Mouse (Mus musculus): ENCODE data around the gene Ntpcr. TPM values are rescaled to one million over a fixed set of nuclear protein-coding genes. Genes with fewer than 3 reads are reported as not detected.

The Ntpcr gene
- polyA plus RNA-seq, 1 experiment: 11.5 TPM

DNA sequence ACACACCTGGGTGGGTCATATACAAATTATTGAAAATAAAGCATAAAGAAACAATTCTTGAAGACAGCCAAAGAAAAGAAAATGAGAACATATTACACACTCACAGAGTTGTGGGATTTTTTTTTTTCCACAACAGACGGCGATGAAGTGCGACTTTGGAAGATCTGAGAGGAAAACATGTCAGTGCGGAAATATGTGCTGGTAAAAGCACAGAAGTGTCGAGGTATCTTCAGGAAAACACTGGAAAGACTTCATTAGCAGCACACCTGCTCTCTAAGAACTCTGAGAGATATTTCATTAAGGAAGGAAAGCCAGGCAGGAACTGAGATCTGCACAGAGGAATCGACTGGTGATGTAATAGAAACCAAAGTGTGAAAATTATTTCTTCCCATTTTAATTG lies 33.8 kb upstream of the Ntpcr start:
- 68% methylated on average over 6 of the region's 6 CpGs for WGBS
- H3K4me3 ChIP-seq (replicated peaks; ENCODE audit: control insufficient read depth, low read depth, low read length): no peak overlapping the region
- no peak overlapping the region for H3K27ac ChIP-seq (ENCODE audit: control insufficient read depth, insufficient read depth, low read depth, low read length, poor library complexity)
- H3K4me1 ChIP-seq (ENCODE audit: control insufficient read depth, insufficient read depth, low read length): no peaks in the 10 kb centered on the region; the same call in 1 of the 2 replicates
- TF ChIP-seq CTCF (IDR thresholded peaks at IDR 0.05; ENCODE audit: control insufficient read depth, insufficient read depth, low read length) (no peak), POLR2A (IDR thresholded peaks at IDR 0.05; ENCODE audit: borderline replicate concordance, control insufficient read depth, low read depth, low read length) (no peak)

DNA sequence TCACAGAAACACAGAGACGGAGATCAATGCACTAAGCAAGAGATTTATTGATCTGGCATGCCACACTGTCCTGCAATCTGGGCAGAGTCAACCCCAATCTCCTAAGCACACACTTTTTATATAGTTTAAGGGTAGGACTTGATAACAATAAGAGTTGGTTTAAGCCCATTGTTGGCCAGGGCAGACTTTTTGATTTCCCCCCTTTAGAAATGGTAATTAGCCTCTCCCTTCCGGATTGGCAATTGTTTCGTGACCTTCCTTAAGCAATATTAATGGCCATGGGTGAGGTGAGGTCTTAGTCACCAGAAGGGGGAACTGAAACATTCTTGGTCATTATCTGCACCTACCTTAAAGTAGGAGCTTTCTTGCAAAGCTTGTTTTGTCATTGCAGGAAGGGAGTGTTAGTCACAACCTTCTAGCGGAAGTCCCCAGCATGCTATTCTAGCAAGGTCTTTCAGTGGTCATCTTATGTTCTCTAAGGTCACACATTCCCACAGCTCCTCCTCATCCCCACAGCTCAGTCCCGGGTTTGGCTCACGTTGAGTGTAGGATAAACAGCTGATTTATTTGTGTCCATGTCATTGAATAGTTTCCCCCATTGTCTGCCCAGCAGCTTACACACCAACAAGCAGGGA lies 30.3 kb upstream of the Ntpcr start:
- Histone ChIP-seq H3K27ac (ENCODE audit: control insufficient read depth, insufficient read depth, low read depth, low read length, poor library complexity) (peak overlapping the region; percentile 29; the same call in 1 of the 2 replicates), H3K4me1 (ENCODE audit: control insufficient read depth, insufficient read depth, low read length) (no peaks in the 10 kb centered on the region; the same call in 1 of the 2 replicates), H3K4me3 (replicated peaks; ENCODE audit: control insufficient read depth, low read depth, low read length) (no peak overlapping the region)
- TF ChIP-seq POLR2A (IDR thresholded peaks at IDR 0.05; ENCODE audit: borderline replicate concordance, control insufficient read depth, low read depth, low read length) (no peak), CTCF (IDR thresholded peaks at IDR 0.05; ENCODE audit: control insufficient read depth, insufficient read depth, low read length) (no peak)
- 61% methylated on average over 6 of the region's 6 CpGs for WGBS

DNA sequence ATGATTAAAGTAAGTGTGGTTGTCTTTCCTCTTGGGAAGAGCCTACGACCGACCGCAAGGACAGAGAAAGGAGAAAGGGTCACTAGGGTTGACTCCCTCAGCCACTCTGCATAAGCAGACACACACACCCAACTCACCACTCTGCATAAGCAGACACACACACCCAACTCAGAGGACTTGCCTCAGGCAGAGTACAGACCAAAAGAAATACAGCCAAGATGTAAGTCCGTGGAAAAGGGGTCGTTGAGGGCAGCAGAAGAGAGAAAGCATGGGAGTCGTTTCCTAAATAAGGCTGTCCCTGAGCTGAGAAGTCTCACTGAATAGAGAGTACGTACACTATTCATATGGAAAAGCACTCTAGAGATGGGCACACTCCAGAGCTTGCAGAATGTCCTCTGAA lies 29.4 kb upstream of the Ntpcr start:
- 84% methylated on average over 7 of the region's 7 CpGs for WGBS
- Histone ChIP-seq H3K4me3 (replicated peaks; ENCODE audit: control insufficient read depth, low read depth, low read length) (no peak overlapping the region), H3K4me1 (ENCODE audit: control insufficient read depth, insufficient read depth, low read length) (no peaks in the 10 kb centered on the region; the same call in 1 of the 2 replicates), H3K27ac (ENCODE audit: control insufficient read depth, insufficient read depth, low read depth, low read length, poor library complexity) (no peak overlapping the region)
- TF ChIP-seq POLR2A (IDR thresholded peaks at IDR 0.05; ENCODE audit: borderline replicate concordance, control insufficient read depth, low read depth, low read length) (no peak), CTCF (IDR thresholded peaks at IDR 0.05; ENCODE audit: control insufficient read depth, insufficient read depth, low read length) (no peak)

DNA sequence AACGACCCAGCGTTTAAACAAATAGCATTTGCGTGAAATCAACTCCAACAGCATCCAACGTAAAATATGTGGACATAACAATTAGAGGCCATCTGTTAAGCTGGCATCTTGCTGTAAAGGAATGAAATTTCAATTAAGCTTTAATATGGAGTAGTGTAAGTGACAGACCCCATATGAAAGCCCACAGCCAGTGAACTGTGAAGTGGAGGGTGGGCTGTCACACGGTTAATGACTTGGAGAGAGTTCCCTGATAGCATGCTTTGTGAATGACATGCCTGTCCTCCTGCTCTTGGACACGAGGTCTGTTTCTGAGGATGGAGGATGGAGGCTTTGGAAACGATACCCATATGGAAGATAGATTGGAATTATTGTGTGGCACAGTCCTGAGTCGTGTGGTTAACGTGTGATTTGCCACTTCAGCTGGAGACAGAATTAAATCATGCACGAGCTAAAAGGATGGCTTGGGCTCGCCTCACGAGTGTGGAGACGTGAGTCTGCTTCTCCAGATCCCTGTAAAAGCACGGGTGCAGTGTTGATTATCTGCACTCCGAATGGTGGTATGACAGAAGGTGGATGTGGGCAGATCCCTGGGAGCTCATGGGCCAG lies 26.8 kb upstream of the Ntpcr start:
- Histone ChIP-seq H3K4me1 (ENCODE audit: control insufficient read depth, insufficient read depth, low read length) (no peaks in the 10 kb centered on the region; the same call in 1 of the 2 replicates), H3K4me3 (replicated peaks; ENCODE audit: control insufficient read depth, low read depth, low read length) (no peak overlapping the region), H3K27ac (ENCODE audit: control insufficient read depth, insufficient read depth, low read depth, low read length, poor library complexity) (no peak overlapping the region)
- 87% methylated on average over 15 of the region's 15 CpGs for WGBS
- TF ChIP-seq CTCF (IDR thresholded peaks at IDR 0.05; ENCODE audit: control insufficient read depth, insufficient read depth, low read length) (no peak), POLR2A (IDR thresholded peaks at IDR 0.05; ENCODE audit: borderline replicate concordance, control insufficient read depth, low read depth, low read length) (no peak)

DNA sequence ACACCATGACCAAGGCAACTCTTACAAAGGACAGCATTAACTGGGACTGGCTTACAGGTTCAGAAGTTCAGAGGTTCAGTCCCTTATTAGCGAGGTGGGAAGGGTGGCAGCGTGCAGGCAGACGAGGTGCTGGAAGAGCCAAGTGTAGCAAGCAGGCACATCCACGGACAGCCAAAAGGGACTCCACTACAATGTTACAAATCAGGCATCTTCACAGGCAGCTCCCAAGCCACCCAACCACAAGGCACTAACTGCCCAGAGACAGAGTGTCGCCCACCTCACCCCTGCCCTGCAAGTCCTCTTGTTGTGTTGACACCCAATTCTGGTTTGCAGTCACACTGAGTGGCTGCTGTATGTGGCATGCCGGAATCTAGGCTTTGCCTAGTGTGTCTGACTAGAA lies 25.3 kb upstream of the Ntpcr start:
- H3K4me3 ChIP-seq (replicated peaks; ENCODE audit: control insufficient read depth, low read depth, low read length): no peak overlapping the region
- TF ChIP-seq CTCF (IDR thresholded peaks at IDR 0.05; ENCODE audit: control insufficient read depth, insufficient read depth, low read length) (no peak), POLR2A (IDR thresholded peaks at IDR 0.05; ENCODE audit: borderline replicate concordance, control insufficient read depth, low read depth, low read length) (no peak)
- no peak overlapping the region for H3K27ac ChIP-seq (ENCODE audit: control insufficient read depth, insufficient read depth, low read depth, low read length, poor library complexity)
- no peaks in the 10 kb centered on the region for H3K4me1 ChIP-seq (ENCODE audit: control insufficient read depth, insufficient read depth, low read length)
- 82% methylated on average over 6 of the region's 6 CpGs for WGBS

DNA sequence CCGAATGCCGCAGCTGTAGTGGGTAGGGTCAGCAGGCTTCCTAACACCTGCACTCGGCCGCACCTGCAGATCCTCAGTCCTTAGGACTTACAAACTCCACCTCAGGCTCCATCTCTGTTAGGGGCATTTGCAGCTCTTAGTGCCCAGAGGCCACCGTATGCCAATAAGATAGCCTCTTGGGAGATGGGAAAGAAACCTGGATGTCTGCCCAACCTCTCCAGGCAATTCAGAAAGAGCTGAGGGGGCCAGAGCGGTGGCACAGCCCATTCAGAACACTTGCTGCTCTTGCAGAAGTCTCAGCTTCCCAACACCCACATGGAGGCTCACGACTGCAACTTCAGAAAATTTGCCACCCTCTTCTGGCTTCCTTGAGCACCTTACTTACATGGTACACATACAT lies 23.9 kb upstream of the Ntpcr start:
- H3K27ac ChIP-seq (ENCODE audit: control insufficient read depth, insufficient read depth, low read depth, low read length, poor library complexity): no peak overlapping the region
- H3K4me3 ChIP-seq (replicated peaks; ENCODE audit: control insufficient read depth, low read depth, low read length): no peak overlapping the region
- 86% methylated on average over 7 of the region's 7 CpGs for WGBS
- TF ChIP-seq CTCF (IDR thresholded peaks at IDR 0.05; ENCODE audit: control insufficient read depth, insufficient read depth, low read length) (no peak), POLR2A (IDR thresholded peaks at IDR 0.05; ENCODE audit: borderline replicate concordance, control insufficient read depth, low read depth, low read length) (no peak)
- H3K4me1 ChIP-seq (ENCODE audit: control insufficient read depth, insufficient read depth, low read length): no peaks in the 10 kb centered on the region

DNA sequence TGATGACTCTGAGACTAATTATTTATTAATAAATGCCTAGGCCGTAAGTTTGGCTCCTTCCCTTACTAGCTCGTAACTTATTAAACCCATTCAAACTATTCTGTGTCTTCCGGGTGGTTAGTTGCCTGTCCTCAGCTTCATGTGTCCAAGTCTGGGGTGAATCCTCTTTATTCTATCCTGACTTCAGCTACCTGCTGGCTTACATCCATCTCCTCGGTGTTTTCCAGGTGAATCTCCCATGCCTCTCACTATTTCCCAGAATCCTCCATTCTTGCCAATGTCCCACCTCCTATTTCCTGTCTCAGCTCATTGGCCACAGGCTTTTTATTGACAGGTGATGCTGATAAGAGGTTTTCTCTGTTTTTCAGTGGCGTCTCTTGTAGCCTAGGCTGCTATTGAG lies 20.6 kb upstream of the Ntpcr start:
- 85% methylated on average over 5 of the region's 5 CpGs for WGBS
- TF ChIP-seq CTCF (IDR thresholded peaks at IDR 0.05; ENCODE audit: control insufficient read depth, insufficient read depth, low read length): no peak
- no peak for TF ChIP-seq POLR2A (IDR thresholded peaks at IDR 0.05; ENCODE audit: borderline replicate concordance, control insufficient read depth, low read depth, low read length)
- no peak overlapping the region for H3K4me3 ChIP-seq (replicated peaks; ENCODE audit: control insufficient read depth, low read depth, low read length)
- H3K27ac ChIP-seq (ENCODE audit: control insufficient read depth, insufficient read depth, low read depth, low read length, poor library complexity): no peak overlapping the region
- no peaks in the 10 kb centered on the region for H3K4me1 ChIP-seq (ENCODE audit: control insufficient read depth, insufficient read depth, low read length)

DNA sequence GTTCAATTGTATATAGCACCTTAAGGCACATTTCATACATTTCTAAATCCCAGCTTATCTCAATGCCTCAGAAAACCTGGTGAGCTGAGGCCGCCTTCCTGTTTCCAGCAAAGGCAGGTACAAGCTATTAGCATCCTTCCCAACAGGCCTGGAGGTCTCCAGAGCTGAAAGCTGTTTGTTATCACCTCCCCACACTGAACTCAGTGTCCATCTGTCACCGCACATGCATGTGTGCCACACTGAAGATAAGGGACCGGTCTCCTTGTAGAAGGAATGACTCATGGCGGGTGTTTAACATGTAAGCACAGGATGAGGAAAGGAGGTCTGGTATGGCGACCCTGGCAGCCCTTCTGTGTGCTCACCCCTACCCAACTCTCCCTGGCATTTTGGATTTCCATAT lies 18.2 kb upstream of the Ntpcr start:
- Histone ChIP-seq H3K4me3 (replicated peaks; ENCODE audit: control insufficient read depth, low read depth, low read length) (no peak overlapping the region), H3K27ac (ENCODE audit: control insufficient read depth, insufficient read depth, low read depth, low read length, poor library complexity) (no peak overlapping the region), H3K4me1 (ENCODE audit: control insufficient read depth, insufficient read depth, low read length) (no peaks in the 10 kb centered on the region)
- 57% methylated on average over 5 of the region's 5 CpGs for WGBS
- TF ChIP-seq POLR2A (IDR thresholded peaks at IDR 0.05; ENCODE audit: borderline replicate concordance, control insufficient read depth, low read depth, low read length) (no peak), CTCF (IDR thresholded peaks at IDR 0.05; ENCODE audit: control insufficient read depth, insufficient read depth, low read length) (no peak)
